Mouse (Mus musculus) spleen, adult 2 months (tissue): Measurements from ENCODE around the gene Cnih1. TPM values are rescaled to one million over a fixed set of nuclear protein-coding genes. Genes with fewer than 3 reads are reported as not detected.
A peak's percentile ranks its signal among the peaks of the same experiment; 100 is the strongest.

Source experiments
- DNase-seq, 2 experiments: peaks; one replicate each; pipeline versions ENCODE4 v3.0.0 to v3.0.0-alpha.2; 2012 to 2021; ENCODE audit warnings: low spot score in 2 of 2, low read depth in 1 of 2
- H3K27ac ChIP-seq: fragments of 200-500 bp; 2 replicates; pipeline ENCODE4 v1.5.1; 2012; ENCODE audit warnings: low read length, inconsistent platforms; ENCODE audit not compliant: insufficient read depth
- H3K27me3 ChIP-seq: fragments of 200-500 bp; 2 replicates; pipeline ENCODE4 v1.6.1; 2012; ENCODE audit warnings: mild to moderate bottlenecking, moderate library complexity, low read length, inconsistent platforms; ENCODE audit not compliant: control insufficient read depth, insufficient read depth
- H3K36me3 ChIP-seq: fragments of 200-500 bp; 2 replicates; pipeline ENCODE4 v1.6.1; 2012; ENCODE audit warnings: mild to moderate bottlenecking, low read length, inconsistent platforms; ENCODE audit not compliant: control insufficient read depth, insufficient read depth
- H3K4me1 ChIP-seq: fragments of 200-500 bp; 2 replicates; pipeline ENCODE4 v1.6.1; 2011; ENCODE audit warnings: inconsistent platforms; ENCODE audit not compliant: control insufficient read depth, insufficient read depth, insufficient read length
- H3K4me3 ChIP-seq: fragments of 200-500 bp; 2 replicates; pipeline ENCODE4 v1.5.1; 2011; ENCODE audit warnings: mild to moderate bottlenecking, inconsistent platforms; ENCODE audit not compliant: insufficient read depth, insufficient read length; ENCODE audit errors: extremely low read depth
- CTCF ChIP-seq: fragments of 200-500 bp; IDR thresholded peaks from 2 replicates; pipeline ENCODE4 v1.5.1; 2011; ENCODE audit warnings: mild to moderate bottlenecking, inconsistent platforms; ENCODE audit not compliant: insufficient read depth, insufficient read length, insufficient replicate concordance; ENCODE audit errors: extremely low read depth
- POLR2A ChIP-seq: fragments of 200-500 bp; IDR thresholded peaks from 2 replicates; pipeline ENCODE4 v1.6.1; 2011; ENCODE audit warnings: low read depth, low read length, inconsistent platforms
- WGBS: fragments of 180-500 bp; shearing (Covaris S2); methylation state at CpG from one replicate; pipeline ENCODE4 v1.1.7; 2018; 5-methylcytosine and 5-hydroxymethylcytosine counted together
- polyA plus RNA-seq: library from polyadenylated mRNA; depleted of rRNA; stranded (reverse); fragments of >200 nt; gene quantifications from 2 replicates; pipeline ENCODE4 v1.2.3, GENCODE M21; 2012

The Cnih1 gene
- polyA plus RNA-seq, 1 experiment: 32.3 TPM

- Histone ChIP-seq H3K27ac (no peak overlapping the region), H3K27me3 (no peaks in the 10 kb centered on the region), H3K36me3 (no peaks in the 10 kb centered on the region), H3K4me3 (no peak overlapping the region), H3K4me1 (peaks cover 5% of the 10 kb centered on the region; the same call in 1 of the 2 replicates)
- 57% methylated on average over 4 of the region's 4 CpGs for WGBS
- no peak for DNase-seq
- TF ChIP-seq CTCF: no peak
- TF ChIP-seq POLR2A: no peak
Measured at GRCm38 (mm10) chr14:46790303-46790702, 2.1 kb upstream of the Cnih1 start.

- no peak overlapping the region for H3K4me3 ChIP-seq
- H3K36me3 ChIP-seq: no peaks in the 10 kb centered on the region
- H3K27me3 ChIP-seq: no peaks in the 10 kb centered on the region
- 21% methylated on average over 8 of the region's 8 CpGs for WGBS
- DNase-seq: no peak
- TF ChIP-seq CTCF (no peak), POLR2A (no peak)
- no peak overlapping the region for H3K27ac ChIP-seq
- H3K4me1 ChIP-seq: peaks cover 5% of the 10 kb centered on the region; the same call in 1 of the 2 replicates
Measured at GRCm38 (mm10) chr14:46788505-46788901, 292 bp upstream of the Cnih1 start.

GRCm38 (mm10) chr14:46787454-46787786 lies 791 bp downstream of the Cnih1 start:
- H3K27ac ChIP-seq: no peak overlapping the region
- H3K4me1 ChIP-seq: peaks cover 5% of the 10 kb centered on the region; the same call in 1 of the 2 replicates
- WGBS: 1% methylated on average over 11 of the region's 11 CpGs
- H3K27me3 ChIP-seq: no peaks in the 10 kb centered on the region
- DNase-seq: no peak
- TF ChIP-seq CTCF (no peak), POLR2A (no peak)
- H3K36me3 ChIP-seq: 0 out of 2 replicates have a peak, but pooled peaks cover 2% of the 10 kb centered on the region
- H3K4me3 ChIP-seq: peak overlapping the region; percentile 66

GRCm38 (mm10) chr14:46785247-46785646 lies 3.0 kb downstream of the Cnih1 start:
- TF ChIP-seq POLR2A (no peak), CTCF (no peak)
- DNase-seq: no peak
- Histone ChIP-seq H3K4me3 (no peak overlapping the region), H3K27me3 (no peaks in the 10 kb centered on the region), H3K27ac (no peak overlapping the region), H3K36me3 (peaks cover 7% of the 10 kb centered on the region), H3K4me1 (peaks cover 5% of the 10 kb centered on the region; the same call in 1 of the 2 replicates)
- WGBS: 64% methylated on average over 5 of the region's 5 CpGs

- 88% methylated on average over 10 of the region's 10 CpGs for WGBS
- DNase-seq: no peak
- Histone ChIP-seq H3K27me3 (no peaks in the 10 kb centered on the region), H3K4me1 (peaks cover 5% of the 10 kb centered on the region; the same call in 1 of the 2 replicates), H3K4me3 (no peak overlapping the region), H3K36me3 (peaks cover 20% of the 10 kb centered on the region), H3K27ac (no peak overlapping the region)
- TF ChIP-seq CTCF: no peak
- no peak for TF ChIP-seq POLR2A
Measured at GRCm38 (mm10) chr14:46783327-46783926, 4.8 kb downstream of the Cnih1 start.

GRCm38 (mm10) chr14:46782187-46782828 lies 5.9 kb downstream of the Cnih1 start:
- H3K27me3 ChIP-seq: no peaks in the 10 kb centered on the region
- no peak overlapping the region for H3K4me3 ChIP-seq
- DNase-seq: no peak
- 82% methylated on average over 8 of the region's 8 CpGs for WGBS
- no peak overlapping the region for H3K27ac ChIP-seq
- peaks cover 5% of the 10 kb centered on the region; the same call in 1 of the 2 replicates for H3K4me1 ChIP-seq
- no peak for TF ChIP-seq POLR2A
- TF ChIP-seq CTCF: no peak
- H3K36me3 ChIP-seq: peaks cover 29% of the 10 kb centered on the region

GRCm38 (mm10) chr14:46781086-46781485 lies 7.1 kb downstream of the Cnih1 start:
- Histone ChIP-seq H3K4me3 (no peak overlapping the region), H3K27me3 (no peaks in the 10 kb centered on the region), H3K4me1 (no peaks in the 10 kb centered on the region), H3K36me3 (peaks cover 35% of the 10 kb centered on the region), H3K27ac (no peak overlapping the region)
- WGBS: 92% methylated on average over 7 of the region's 7 CpGs
- no peak for TF ChIP-seq CTCF
- no peak for TF ChIP-seq POLR2A
- DNase-seq: no peak
